Mouse (Mus musculus) intestine, embryonic 15.5 days (tissue): Measurements from ENCODE around the gene Usp40. TPM values are rescaled to one million over a fixed set of nuclear protein-coding genes. Genes with fewer than 3 reads are reported as not detected.

Experiments
- ATAC-seq: fragments of 200-750 bp; cut with Nextera tagmentation; 2 replicates; pipeline ENCODE4 v1.8.0; 2017; ENCODE audit warnings: moderate TSS enrichment, moderate library complexity
- H3K27ac ChIP-seq: fragments of 300-500 bp; sonication (generic); 2 replicates; pipeline ENCODE4 v1.5.1; 2015; ENCODE audit warnings: mild to moderate bottlenecking, inconsistent platforms
- H3K27me3 ChIP-seq: fragments of 300-500 bp; sonication (generic); replicated peaks from 2 replicates; pipeline ENCODE4 v1.6.1; 2015; ENCODE audit warnings: inconsistent platforms
- H3K36me3 ChIP-seq: fragments of 300-500 bp; sonication (generic); 2 replicates; pipeline ENCODE4 v1.6.1; 2015; ENCODE audit warnings: inconsistent platforms
- H3K4me1 ChIP-seq: fragments of 300-500 bp; sonication (generic); replicated peaks from 2 replicates; pipeline ENCODE4 v1.6.1; 2015; ENCODE audit warnings: inconsistent platforms
- H3K4me2 ChIP-seq: fragments of 300-500 bp; sonication (generic); replicated peaks from 2 replicates; pipeline ENCODE4 v1.6.1; 2015; ENCODE audit warnings: mild to moderate bottlenecking, inconsistent platforms
- H3K4me3 ChIP-seq: fragments of 300-500 bp; sonication (generic); replicated peaks from 2 replicates; pipeline ENCODE4 v1.5.1; 2015; ENCODE audit warnings: inconsistent platforms
- H3K9ac ChIP-seq: fragments of 300-500 bp; sonication (generic); 2 replicates; pipeline ENCODE4 v1.6.1; 2015; ENCODE audit warnings: inconsistent platforms
- H3K9me3 ChIP-seq: fragments of 300-500 bp; sonication (generic); 2 replicates; pipeline ENCODE4 v1.6.1; 2016; ENCODE audit warnings: inconsistent platforms
- WGBS: fragments of 180-500 bp; shearing (Covaris S2); methylation state at CpG from one replicate; pipeline ENCODE4 v1.1.7; 2015; 5-methylcytosine and 5-hydroxymethylcytosine counted together
- polyA plus RNA-seq: library from polyadenylated mRNA; unstranded; fragments of >200 nt; fragmentation: Nextera tagmentation; extraction: Ambion mirVana; gene quantifications from 2 replicates; pipeline ENCODE4 v1.2.1, GENCODE M21; 2015

The Usp40 gene
- polyA plus RNA-seq, 1 experiment from 2014 or later: 28.8 TPM

DNA sequence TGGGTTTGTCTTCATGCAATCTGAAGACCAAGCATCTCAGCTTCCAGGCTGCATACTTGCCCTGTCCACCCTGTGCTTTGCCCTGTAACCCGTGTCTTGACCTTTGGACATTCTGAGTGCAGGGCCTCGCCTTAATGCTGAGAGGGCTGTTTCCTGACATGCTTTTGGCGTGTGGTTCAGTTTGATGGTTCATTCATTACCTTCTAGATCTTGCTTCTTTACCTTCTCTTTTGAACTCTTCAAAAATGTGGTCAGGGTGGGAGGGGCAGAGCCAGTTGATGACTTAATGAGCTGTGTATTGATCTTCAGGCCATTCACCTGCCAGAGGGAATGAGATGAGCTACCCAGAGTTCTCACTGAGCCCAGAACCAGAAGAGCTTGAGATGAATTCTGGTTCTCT lies 99.6 kb downstream of the Usp40 start:
- no peaks in the 10 kb centered on the region for H3K36me3 ChIP-seq
- peak; percentile 62 for ATAC-seq
- H3K4me2 ChIP-seq: no peak overlapping the region
- H3K27ac ChIP-seq: peak overlapping the region; percentile 77
- H3K27me3 ChIP-seq: no peaks in the 10 kb centered on the region
- H3K9me3 ChIP-seq: no peaks in the 10 kb centered on the region
- H3K4me1 ChIP-seq: peaks cover 20% of the 10 kb centered on the region
- H3K9ac ChIP-seq: no peak overlapping the region
- H3K4me3 ChIP-seq: no peak overlapping the region
- WGBS: 54% methylated on average over 3 of the region's 3 CpGs

DNA sequence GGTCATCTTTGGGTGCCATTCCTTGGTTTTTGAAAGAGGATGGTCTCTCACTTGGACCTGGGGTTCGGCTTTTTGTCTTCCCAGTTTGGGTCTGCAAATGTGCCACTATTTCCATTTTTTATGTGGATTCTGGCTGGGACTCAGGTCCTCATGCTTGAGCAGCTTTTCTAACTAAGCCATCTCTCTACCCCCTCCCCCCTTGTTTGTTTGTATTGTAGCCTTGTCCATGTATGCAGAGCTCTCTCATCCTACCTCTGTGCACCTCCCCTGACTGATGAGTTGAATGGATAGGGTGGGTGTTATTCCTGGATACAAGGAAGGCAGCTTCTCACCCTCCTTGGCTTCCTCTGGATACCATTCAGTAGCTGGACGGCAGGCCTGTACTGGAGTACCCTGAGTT lies 100.3 kb downstream of the Usp40 start:
- ATAC-seq: no peak
- 0 out of 2 replicates have a peak overlapping the region, but pooled peaks have one; percentile 28 for H3K27ac ChIP-seq
- H3K4me3 ChIP-seq: no peak overlapping the region
- peaks cover 20% of the 10 kb centered on the region for H3K4me1 ChIP-seq
- 90% methylated on average over 2 of the region's 2 CpGs for WGBS
- H3K36me3 ChIP-seq: no peaks in the 10 kb centered on the region
- no peak overlapping the region for H3K4me2 ChIP-seq
- H3K9ac ChIP-seq: no peak overlapping the region
- no peaks in the 10 kb centered on the region for H3K9me3 ChIP-seq
- H3K27me3 ChIP-seq: no peaks in the 10 kb centered on the region

DNA sequence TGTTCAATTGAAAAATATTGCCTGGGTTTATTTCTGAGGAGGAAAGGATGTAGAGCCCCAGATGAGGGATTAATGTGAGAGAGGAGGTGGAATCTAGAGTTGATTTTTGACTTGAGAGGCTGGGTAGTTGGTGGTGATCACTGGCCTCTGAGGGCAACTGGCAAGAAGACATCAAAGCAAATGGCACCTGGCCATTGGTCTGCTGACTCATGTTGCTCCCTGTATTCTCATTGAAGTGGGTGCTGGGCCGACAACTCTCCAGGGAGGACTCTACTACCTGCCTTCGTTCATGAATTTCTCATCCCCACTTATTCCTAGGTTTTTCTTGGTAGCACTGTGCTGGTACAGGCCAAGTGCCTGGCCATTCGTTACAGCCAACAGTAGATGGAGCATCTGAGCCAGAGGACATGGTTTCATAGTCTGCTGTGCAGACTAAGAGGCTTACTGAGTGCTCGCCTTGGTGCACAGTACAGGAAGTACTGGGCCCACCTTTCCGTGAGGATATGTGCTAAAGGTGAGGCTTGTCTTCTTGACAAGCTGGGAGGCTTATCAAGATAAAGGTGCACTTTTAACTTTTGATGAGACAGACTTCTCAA lies 101.9 kb downstream of the Usp40 start:
- H3K4me1 ChIP-seq: peaks cover 18% of the 10 kb centered on the region
- no peak overlapping the region for H3K4me2 ChIP-seq
- no peak overlapping the region for H3K9ac ChIP-seq
- no peaks in the 10 kb centered on the region for H3K36me3 ChIP-seq
- 76% methylated on average over 5 of the region's 5 CpGs for WGBS
- no peak overlapping the region for H3K27ac ChIP-seq
- H3K4me3 ChIP-seq: no peak overlapping the region
- no peaks in the 10 kb centered on the region for H3K9me3 ChIP-seq
- H3K27me3 ChIP-seq: no peaks in the 10 kb centered on the region
- peak; percentile 68 for ATAC-seq

DNA sequence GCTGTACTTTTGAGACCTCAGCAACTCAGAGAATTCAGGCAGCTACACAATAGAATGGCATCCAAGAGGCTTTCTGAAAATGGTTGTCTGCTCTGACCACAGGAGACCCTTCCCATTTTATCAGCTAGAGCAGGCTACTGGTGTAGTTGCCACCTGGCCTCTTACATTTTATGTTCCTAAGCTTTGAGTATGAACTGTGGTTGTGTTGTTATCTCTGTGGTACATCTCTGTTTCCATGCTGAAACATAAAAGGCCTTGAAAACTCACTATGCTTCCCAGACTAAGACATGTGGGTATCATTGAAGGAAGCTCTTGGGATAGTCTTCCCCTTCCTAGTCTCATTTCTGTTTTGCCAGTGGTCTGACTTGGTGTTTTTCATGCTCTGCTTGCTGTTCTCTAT lies 106.2 kb downstream of the Usp40 start:
- no peak for ATAC-seq
- 0 out of 2 replicates have a peak, but pooled peaks cover 2% of the 10 kb centered on the region for H3K4me1 ChIP-seq
- no peak overlapping the region for H3K9ac ChIP-seq
- no peak overlapping the region for H3K27ac ChIP-seq
- no peaks in the 10 kb centered on the region for H3K27me3 ChIP-seq
- H3K9me3 ChIP-seq: no peaks in the 10 kb centered on the region
- H3K36me3 ChIP-seq: no peaks in the 10 kb centered on the region
- H3K4me2 ChIP-seq: no peak overlapping the region
- H3K4me3 ChIP-seq: no peak overlapping the region

DNA sequence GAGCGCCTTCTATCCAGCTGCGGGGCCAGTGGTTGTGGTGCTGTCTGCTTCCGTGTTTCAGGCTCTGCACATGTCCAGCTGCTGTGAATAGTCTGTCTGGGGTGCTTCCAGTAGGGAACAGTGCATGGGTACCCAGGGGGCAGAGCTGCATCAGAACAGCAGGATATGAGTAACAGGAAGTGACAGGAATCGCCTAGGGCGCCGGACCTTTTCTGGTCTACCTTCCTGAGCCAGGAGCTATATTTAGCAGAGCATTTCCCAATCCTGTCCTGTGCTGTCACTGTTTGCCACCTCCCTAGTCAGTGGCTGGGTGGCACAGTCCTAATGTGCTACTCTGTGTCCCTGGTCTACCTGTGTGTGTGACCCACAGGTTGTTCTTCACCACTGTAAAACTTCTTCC lies 107.4 kb downstream of the Usp40 start:
- Histone ChIP-seq H3K4me1 (0 out of 2 replicates have a peak, but pooled peaks cover 2% of the 10 kb centered on the region), H3K9me3 (no peaks in the 10 kb centered on the region), H3K27ac (no peak overlapping the region), H3K9ac (no peak overlapping the region), H3K36me3 (no peaks in the 10 kb centered on the region), H3K4me2 (no peak overlapping the region), H3K27me3 (no peaks in the 10 kb centered on the region), H3K4me3 (no peak overlapping the region)
- ATAC-seq: peak; percentile 47; the same call in 1 of the 2 replicates
- 80% methylated on average over 6 of the region's 6 CpGs for WGBS

DNA sequence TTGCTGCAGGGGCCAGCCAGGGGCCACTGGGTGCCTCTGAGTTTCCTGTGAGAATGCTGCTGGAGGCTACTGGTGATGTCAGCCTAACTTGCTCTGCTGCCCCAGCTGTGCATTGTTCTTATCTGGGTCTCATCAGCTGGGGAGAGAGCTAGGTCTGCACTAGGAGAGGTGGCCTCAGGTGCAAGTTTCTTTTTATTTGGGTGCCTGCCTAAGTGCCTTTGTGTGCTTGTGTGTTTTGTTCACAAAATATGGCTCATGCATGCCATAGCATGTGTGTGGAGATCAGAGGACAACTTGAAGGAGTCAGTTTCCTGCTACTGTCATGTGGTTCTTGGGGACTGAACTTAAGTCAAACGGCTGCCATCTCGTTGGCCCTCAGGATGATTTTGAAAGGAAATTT lies 108.7 kb downstream of the Usp40 start:
- Histone ChIP-seq H3K9ac (no peak overlapping the region), H3K4me3 (no peak overlapping the region), H3K4me2 (no peak overlapping the region), H3K4me1 (0 out of 2 replicates have a peak, but pooled peaks cover 2% of the 10 kb centered on the region), H3K36me3 (no peaks in the 10 kb centered on the region), H3K9me3 (no peaks in the 10 kb centered on the region), H3K27ac (no peak overlapping the region), H3K27me3 (no peaks in the 10 kb centered on the region)
- WGBS: 75% methylated on average over 2 of the region's 2 CpGs
- peak; percentile 49; the same call in 1 of the 2 replicates for ATAC-seq

DNA sequence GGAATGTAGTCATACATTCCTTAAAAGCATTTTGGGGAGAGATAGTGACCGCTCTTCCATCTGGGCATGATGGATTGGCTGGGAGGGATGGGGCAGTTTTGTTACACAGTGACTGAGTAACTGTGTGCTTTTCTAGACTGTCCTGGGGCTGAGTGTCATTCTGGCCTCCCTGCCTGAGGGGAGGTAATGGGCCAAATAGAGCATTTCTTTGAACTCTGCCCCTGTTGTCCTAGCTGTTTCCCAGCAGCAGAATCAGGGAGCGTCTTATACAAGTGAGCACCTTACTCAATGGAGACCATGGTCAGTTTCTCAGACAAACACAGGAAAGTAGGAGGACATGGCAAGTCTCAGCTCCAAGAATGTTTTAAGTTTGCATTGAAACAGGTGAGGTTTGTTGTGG lies 111.4 kb downstream of the Usp40 start:
- Histone ChIP-seq H3K4me1 (0 out of 2 replicates have a peak, but pooled peaks cover 2% of the 10 kb centered on the region), H3K4me3 (no peak overlapping the region), H3K9ac (no peak overlapping the region), H3K27me3 (no peaks in the 10 kb centered on the region), H3K27ac (no peak overlapping the region), H3K9me3 (no peaks in the 10 kb centered on the region), H3K4me2 (no peak overlapping the region), H3K36me3 (no peaks in the 10 kb centered on the region)
- ATAC-seq: no peak
- 84% methylated on average over 2 of the region's 2 CpGs for WGBS

Other genes starting within 250 kb of the Usp40 start
- 0.78 and 0.88 TPM in 2 replicates for gene Sag, start 204.9 kb downstream of the Usp40 start, polyA plus RNA-seq
- gene Dgkd, start 155.3 kb downstream of the Usp40 start, polyA plus RNA-seq: 28.2 and 31.8 TPM in 2 replicates
- gene Ugt1a10, start 46.8 kb upstream of the Usp40 start, polyA plus RNA-seq: not detected in 2 replicates
- 5.6 and 8.0 TPM in 2 replicates for gene Ugt1a9, start 62.2 kb upstream of the Usp40 start, polyA plus RNA-seq
- not detected in 2 replicates for gene Ugt1a8, start 79.3 kb upstream of the Usp40 start, polyA plus RNA-seq
- 49.1 and 49.8 TPM in 2 replicates for gene Ugt1a7c, start 86.5 kb upstream of the Usp40 start, polyA plus RNA-seq
- gene Ugt1a6b, start 94.7 kb upstream of the Usp40 start, polyA plus RNA-seq: 0.29 and 0.36 TPM in 2 replicates
- gene Ugt1a6a, start 126.3 kb upstream of the Usp40 start, polyA plus RNA-seq: 7.9 and 10.3 TPM in 2 replicates
- gene Ugt1a5, start 157.5 kb upstream of the Usp40 start, polyA plus RNA-seq: not detected in 2 replicates
- 0.14 and 0.18 TPM in 2 replicates for gene Ugt1a2, start 192.1 kb upstream of the Usp40 start, polyA plus RNA-seq
- gene Dnajb3, start 197.2 kb upstream of the Usp40 start, polyA plus RNA-seq: 6.1 and 8.3 TPM in 2 replicates
- gene Ugt1a1, start 203.4 kb upstream of the Usp40 start, polyA plus RNA-seq: 29.2 and 30.1 TPM in 2 replicates
- gene Mroh2a, start 218.4 kb upstream of the Usp40 start, polyA plus RNA-seq: 0.88 and 1.0 TPM in 2 replicates